Mouse (Mus musculus) heart, postnatal 0 days (tissue): ENCODE results near the gene Flnb. TPM values are rescaled to one million over a fixed set of nuclear protein-coding genes. Genes with fewer than 3 reads are reported as not detected.

Source experiments
- ATAC-seq: fragments of 200-750 bp; cut with Nextera tagmentation; 2 replicates; pipeline ENCODE4 v1.8.0; 2017; ENCODE audit warnings: low read depth, moderate number of reproducible peaks, moderate library complexity; ENCODE audit not compliant: insufficient read depth
- DNase-seq: peaks from one replicate; pipeline ENCODE4 v3.0.0-alpha.2; 2016; ENCODE audit warnings: low spot score
- H3K27ac ChIP-seq: fragments of 300-500 bp; sonication (generic); 2 replicates; pipeline ENCODE4 v1.5.1; 2014; ENCODE audit warnings: low read depth, mild to moderate bottlenecking
- H3K27me3 ChIP-seq: fragments of 300-500 bp; sonication (generic); 2 replicates; pipeline ENCODE4 v1.6.1; 2014; ENCODE audit warnings: low read length, mixed read lengths; ENCODE audit not compliant: control insufficient read depth, insufficient read depth
- H3K36me3 ChIP-seq: fragments of 300-500 bp; sonication (generic); replicated peaks from 2 replicates; pipeline ENCODE4 v1.6.1; 2014; ENCODE audit warnings: low read length, mixed read lengths; ENCODE audit not compliant: control insufficient read depth, insufficient read depth
- H3K4me1 ChIP-seq: fragments of 300-500 bp; sonication (generic); 2 replicates; pipeline ENCODE4 v1.6.1; 2014; ENCODE audit warnings: antibody characterized with exemption; ENCODE audit not compliant: control insufficient read depth, insufficient read depth
- H3K4me2 ChIP-seq: fragments of 300-500 bp; sonication (generic); 2 replicates; pipeline ENCODE4 v1.6.1; 2014; ENCODE audit warnings: low read depth, mild to moderate bottlenecking, low read length, moderate library complexity
- H3K4me3 ChIP-seq: fragments of 300-500 bp; sonication (generic); 2 replicates; pipeline ENCODE4 v1.5.1; 2014; ENCODE audit warnings: low read depth, low read length
- H3K9ac ChIP-seq: fragments of 300-500 bp; sonication (generic); replicated peaks from 2 replicates; pipeline ENCODE4 v1.6.1; 2014; ENCODE audit warnings: low read depth, low read length, mixed read lengths
- H3K9me3 ChIP-seq: fragments of 300-500 bp; sonication (generic); replicated peaks from 2 replicates; pipeline ENCODE4 v1.6.1; 2016; ENCODE audit warnings: low read length; ENCODE audit not compliant: control insufficient read depth
- CTCF ChIP-seq: IDR thresholded peaks from 2 replicates; pipeline ENCODE4 v1.5.1; 2016; ENCODE audit warnings: antibody characterized with exemption, control low read depth, low read depth
- EP300 ChIP-seq: IDR thresholded peaks from 2 replicates; pipeline ENCODE4 v1.6.1; 2016; ENCODE audit warnings: antibody characterized with exemption, low read depth
- WGBS: fragments of 180-500 bp; shearing (Covaris S2); extraction: QIAGEN DNeasy Blood & Tissue Kit; methylation state at CpG from one replicate; pipeline ENCODE4 v1.1.7; 2014; 5-methylcytosine and 5-hydroxymethylcytosine counted together
- polyA plus RNA-seq: library from polyadenylated mRNA; unstranded; fragments of >200 nt; fragmentation: Nextera tagmentation; extraction: Ambion mirVana; gene quantifications from 2 replicates; pipeline ENCODE4 v1.2.1, GENCODE M21; 2015
- total RNA-seq: library from RNA; depleted of rRNA; stranded (reverse); fragments of >200 nt; gene quantifications from 2 replicates; pipeline ENCODE4 v1.2.3, GENCODE M21; 2014; ENCODE audit warnings: low replicate concordance

The Flnb gene
- total and polyA plus RNA-seq, 2 experiments from 2014 or later = 4.0 to 40.7 TPM

DNA sequence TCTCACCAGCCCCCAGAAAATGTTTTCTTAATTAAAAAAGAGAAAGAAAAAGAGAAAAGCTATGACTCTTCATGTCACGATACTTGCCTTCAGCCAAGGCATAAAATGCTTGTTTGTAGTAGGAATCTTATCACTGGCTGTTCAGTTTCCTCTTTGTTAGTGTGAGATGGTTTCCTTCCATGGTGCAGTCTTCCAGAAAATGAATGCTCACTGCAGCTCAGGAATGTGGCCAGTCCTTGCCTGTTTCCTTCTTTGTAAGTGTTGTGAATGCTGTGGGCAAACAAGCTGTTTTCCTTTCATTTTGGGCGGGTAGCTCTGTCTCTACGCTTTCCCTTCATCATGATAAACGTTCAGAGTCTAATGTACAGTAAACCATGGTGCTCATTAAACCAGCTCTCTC is 56.7 kb downstream of the Flnb start:
- H3K27ac ChIP-seq = no peak overlapping the region
- no peaks in the 10 kb centered on the region for H3K27me3 ChIP-seq
- H3K4me2 ChIP-seq = no peak overlapping the region
- no peak for TF ChIP-seq CTCF
- TF ChIP-seq EP300 = no peak
- ATAC-seq = no peak
- H3K9me3 ChIP-seq = no peaks in the 10 kb centered on the region
- no peak for DNase-seq
- H3K4me3 ChIP-seq = no peak overlapping the region
- H3K36me3 ChIP-seq = peaks cover 12% of the 10 kb centered on the region; the same call in 1 of the 2 replicates
- no peak overlapping the region for H3K9ac ChIP-seq
- 66% methylated on average over 4 of the region's 4 CpGs for WGBS
- no peaks in the 10 kb centered on the region for H3K4me1 ChIP-seq

DNA sequence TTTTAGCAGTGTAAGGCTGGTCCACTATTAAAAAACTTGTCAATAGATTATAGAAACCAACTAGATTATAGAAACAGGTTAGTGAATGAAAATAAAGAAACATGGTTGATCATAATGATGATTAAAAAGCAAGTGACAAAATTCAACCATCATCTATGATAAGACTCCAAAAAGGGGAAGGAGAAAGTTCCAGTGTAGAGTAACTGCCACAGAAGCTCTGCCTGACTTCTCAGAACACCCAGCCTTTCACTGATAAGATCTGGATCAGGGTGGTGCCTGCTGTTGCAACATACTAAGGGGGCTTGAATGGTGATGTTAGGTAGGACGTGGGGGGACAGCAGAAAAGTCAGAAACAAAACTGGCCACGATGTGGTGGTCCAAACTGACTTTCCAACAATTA is 60.2 kb downstream of the Flnb start:
- ATAC-seq = no peak
- 68% methylated on average over 2 of the region's 2 CpGs for WGBS

DNA sequence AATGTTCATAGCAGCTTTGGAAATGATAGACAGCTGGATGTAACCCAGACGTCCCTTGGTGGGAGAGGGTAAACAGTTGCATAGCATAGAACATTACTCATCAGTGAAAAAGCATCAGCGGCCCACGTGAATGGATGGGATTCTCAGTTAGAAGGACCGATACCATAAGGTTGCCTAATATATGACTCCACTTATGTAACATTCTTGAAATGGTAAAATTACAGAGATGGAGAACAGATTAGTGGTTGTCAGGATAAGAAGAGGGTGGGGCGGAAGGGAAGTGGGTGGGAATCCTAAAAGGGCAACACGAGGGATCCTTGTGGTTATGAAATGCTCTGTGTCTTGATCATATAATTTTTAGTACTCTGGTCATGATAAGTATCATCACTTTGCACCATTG is 62.6 kb downstream of the Flnb start:
- TF ChIP-seq CTCF (no peak), EP300 (no peak)
- DNase-seq = no peak
- 0 out of 2 replicates have a peak, but pooled peaks cover 12% of the 10 kb centered on the region for H3K36me3 ChIP-seq

More for the DNA sequence above, 60.2 kb downstream of the Flnb start:
- TF ChIP-seq CTCF (no peak), EP300 (no peak)
- no peak for DNase-seq
- no peaks in the 10 kb centered on the region for H3K4me1 ChIP-seq
- H3K27ac ChIP-seq = no peak overlapping the region
- peaks cover 7% of the 10 kb centered on the region; the same call in 1 of the 2 replicates for H3K36me3 ChIP-seq
- no peak overlapping the region for H3K4me3 ChIP-seq
- no peak overlapping the region for H3K4me2 ChIP-seq
- no peaks in the 10 kb centered on the region for H3K9me3 ChIP-seq
- H3K9ac ChIP-seq = no peak overlapping the region
- H3K27me3 ChIP-seq = no peaks in the 10 kb centered on the region

DNA sequence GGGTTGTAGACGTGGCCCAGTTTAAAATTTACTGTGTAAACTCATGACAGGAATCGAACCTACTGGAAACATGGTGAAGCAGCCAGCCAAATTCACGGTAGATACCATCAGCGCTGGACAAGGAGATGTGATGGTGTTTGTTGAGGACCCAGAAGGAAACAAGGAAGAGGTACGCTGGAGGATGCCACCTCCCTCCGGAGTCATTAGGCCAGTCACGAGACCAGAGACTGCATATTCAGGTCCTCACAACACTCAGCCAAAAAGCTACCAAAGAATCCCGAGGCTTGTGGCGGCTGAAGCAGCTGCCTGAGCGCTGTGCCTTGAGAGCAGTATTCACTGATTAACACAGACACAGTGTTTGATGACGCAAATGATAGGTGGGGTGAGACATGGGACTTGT is 63.8 kb downstream of the Flnb start:
- no peak overlapping the region for H3K27ac ChIP-seq
- H3K9ac ChIP-seq = no peak overlapping the region
- H3K9me3 ChIP-seq = no peaks in the 10 kb centered on the region
- TF ChIP-seq EP300 (no peak), CTCF (no peak)
- no peaks in the 10 kb centered on the region for H3K4me1 ChIP-seq
- H3K4me3 ChIP-seq = no peak overlapping the region
- 0 out of 2 replicates have a peak, but pooled peaks cover 12% of the 10 kb centered on the region for H3K36me3 ChIP-seq
- no peaks in the 10 kb centered on the region for H3K27me3 ChIP-seq
- ATAC-seq (no peak), DNase-seq (no peak)
- 89% methylated on average over 11 of the region's 11 CpGs for WGBS
- H3K4me2 ChIP-seq = no peak overlapping the region

More for the DNA sequence above, 62.6 kb downstream of the Flnb start:
- Histone ChIP-seq H3K27me3 (no peaks in the 10 kb centered on the region), H3K4me1 (no peaks in the 10 kb centered on the region), H3K9ac (no peak overlapping the region), H3K9me3 (no peaks in the 10 kb centered on the region), H3K4me3 (no peak overlapping the region), H3K27ac (no peak overlapping the region), H3K4me2 (no peak overlapping the region)
- ATAC-seq = no peak
- WGBS = 89% methylated on average over 6 of the region's 6 CpGs

DNA sequence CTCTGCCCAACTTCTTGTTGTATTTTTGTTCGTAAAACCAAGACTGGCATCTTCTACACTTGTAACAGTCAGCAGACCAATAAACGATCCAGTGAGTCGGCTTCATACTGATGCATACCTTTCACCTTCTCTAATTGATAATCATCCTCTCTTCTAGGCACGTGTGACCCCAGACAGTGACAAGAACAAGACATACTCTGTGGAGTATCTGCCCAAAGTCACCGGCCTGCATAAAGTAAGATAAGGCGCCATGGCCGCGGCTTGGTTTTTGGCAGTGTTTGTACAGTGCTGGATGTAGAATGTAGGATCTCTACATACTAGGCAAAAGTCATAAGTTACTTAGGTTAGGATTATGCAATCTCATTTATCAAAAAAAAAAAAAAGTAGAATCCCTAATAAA is 64.3 kb downstream of the Flnb start:
- Histone ChIP-seq H3K4me2 (no peak overlapping the region), H3K4me3 (no peak overlapping the region), H3K9ac (no peak overlapping the region), H3K27me3 (no peaks in the 10 kb centered on the region), H3K36me3 (0 out of 2 replicates have a peak, but pooled peaks cover 12% of the 10 kb centered on the region), H3K9me3 (no peaks in the 10 kb centered on the region), H3K4me1 (no peaks in the 10 kb centered on the region), H3K27ac (no peak overlapping the region)
- DNase-seq (no peak), ATAC-seq (no peak)
- 49% methylated on average over 8 of the region's 8 CpGs for WGBS
- TF ChIP-seq CTCF (no peak), EP300 (no peak)

DNA sequence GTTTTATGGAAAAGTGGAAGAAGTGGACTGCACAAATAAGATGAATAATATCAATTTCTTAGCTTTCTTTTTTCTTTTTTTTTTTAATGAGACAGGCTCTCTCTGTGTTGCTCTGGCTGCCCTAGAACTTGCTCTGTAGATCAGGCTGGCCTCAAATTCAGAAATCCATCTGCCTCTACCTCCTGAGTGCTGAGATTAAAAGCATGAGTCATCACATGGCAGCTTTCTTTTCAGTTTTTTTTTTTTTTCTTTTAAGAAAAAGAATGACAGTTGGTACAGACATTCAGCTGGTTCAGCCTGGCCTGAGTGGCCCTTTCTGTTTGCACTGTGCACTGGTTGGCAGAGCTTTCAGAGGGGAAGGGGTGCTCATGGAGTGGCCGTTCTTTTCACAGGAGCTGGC is 66.4 kb downstream of the Flnb start:
- 88% methylated on average over 1 of the region's 1 CpGs for WGBS
- TF ChIP-seq EP300 (no peak), CTCF (no peak)

More for the DNA sequence above, 66.4 kb downstream of the Flnb start:
- Histone ChIP-seq H3K9me3 (no peaks in the 10 kb centered on the region), H3K27ac (no peak overlapping the region), H3K4me1 (no peaks in the 10 kb centered on the region), H3K9ac (no peak overlapping the region), H3K4me3 (no peak overlapping the region), H3K27me3 (no peaks in the 10 kb centered on the region), H3K4me2 (no peak overlapping the region), H3K36me3 (0 out of 2 replicates have a peak, but pooled peaks cover 12% of the 10 kb centered on the region)
- no peak for ATAC-seq
- DNase-seq = no peak
